8 mouse cellular contexts compared by ENCODE assay signal in the genomic region with DNA sequence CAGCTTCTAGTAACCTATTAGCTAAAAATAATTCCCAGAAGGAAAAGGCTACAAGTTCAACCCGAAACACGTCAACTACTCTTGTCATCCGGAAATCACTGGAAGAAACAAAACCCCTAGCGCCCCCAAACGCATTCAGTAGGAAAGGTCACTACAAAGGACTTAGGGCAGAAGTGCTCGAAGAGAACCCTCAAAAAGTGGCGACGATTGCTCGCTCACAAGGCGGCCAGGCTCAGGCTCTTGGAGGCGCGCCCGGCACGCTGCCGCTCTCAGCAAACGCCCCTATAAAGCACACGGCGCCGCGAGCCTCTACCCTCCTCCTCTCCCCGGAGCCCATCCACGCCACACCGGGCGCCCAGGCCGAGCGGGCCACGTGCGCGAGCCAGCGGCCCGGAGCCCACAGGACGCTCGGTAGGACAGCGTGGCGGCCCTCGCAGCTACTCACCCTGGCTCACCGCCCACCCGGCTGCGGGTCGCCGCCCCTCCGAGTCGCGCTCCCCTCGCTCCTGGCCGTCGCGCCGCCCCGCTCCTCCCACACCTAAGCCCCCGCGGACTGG. TPM values are rescaled to one million over a fixed set of nuclear protein-coding genes. Genes with fewer than 3 reads are reported as not detected.
A peak's percentile ranks its signal among the peaks of the same experiment; 100 is the strongest.
DNase-seq lines count a peak whose midpoint lies in the region; ATAC-seq lines count a peak whose summit lies in the region.

No protein-coding gene starts in this region.

- no peaks in the 10 kb centered on the region for H3K27me3 ChIP-seq in forebrain, embryonic 10.5 days (ENCODE audit: poor library complexity, severe bottlenecking)
- H3K27me3 ChIP-seq in hindbrain, embryonic 11.5 days (ENCODE audit: control insufficient read depth, insufficient read depth, low read length) = no peaks in the 10 kb centered on the region
- H3K27me3 ChIP-seq in stomach, embryonic 16.5 days (ENCODE audit: control insufficient read depth, insufficient read depth, low read length) = no peaks in the 10 kb centered on the region

- H3K27ac ChIP-seq in forebrain, embryonic 10.5 days = peak overlapping the region; percentile 97
- H3K27ac ChIP-seq in hindbrain, embryonic 11.5 days (ENCODE audit: low read depth, low read length) = peak overlapping the region; percentile 70
- peak overlapping the region; percentile 94 for H3K27ac ChIP-seq in stomach, embryonic 16.5 days (ENCODE audit: low read length)

- DNase-seq in ovary, adult 18-20 months (ENCODE audit: low spot score) = peak; percentile 31
- DNase-seq in ovary, postnatal 14 days (ENCODE audit: low spot score) = no peak
- peak; percentile 62 to 70 for DNase-seq in adrenal gland, postnatal 36 days
- peak; percentile 38 for DNase-seq in forebrain, embryonic 10.5 days (ENCODE audit: extremely low spot score, low spot score)
- DNase-seq in hindbrain, embryonic 11.5 days (ENCODE audit: low spot score) = no peak
- peak; percentile 23 to 40 for DNase-seq in left cerebral cortex, adult 9 months (ENCODE audit: low spot score in 2 of 2)
- peak; percentile 68 to 81 for DNase-seq in lung, postnatal 4 days

- ATAC-seq in hindbrain, embryonic 11.5 days (ENCODE audit: low FRiP score) = peak; percentile 82
- ATAC-seq in stomach, embryonic 16.5 days (ENCODE audit: insufficient read depth, low FRiP score) = peak; percentile 70

- H3K4me1 ChIP-seq in forebrain, embryonic 10.5 days = peaks cover 52% of the 10 kb centered on the region
- H3K4me1 ChIP-seq in hindbrain, embryonic 11.5 days (replicated peaks; ENCODE audit: control insufficient read depth, insufficient read depth, low read length) = peaks cover 3% of the 10 kb centered on the region
- peaks cover 41% of the 10 kb centered on the region for H3K4me1 ChIP-seq in stomach, embryonic 16.5 days (ENCODE audit: control insufficient read depth, insufficient read depth, low read length)

- H3K36me3 ChIP-seq in forebrain, embryonic 10.5 days (replicated peaks) = peaks cover 35% of the 10 kb centered on the region
- H3K36me3 ChIP-seq in hindbrain, embryonic 11.5 days (ENCODE audit: control insufficient read depth, insufficient read depth, low read length) = no peaks in the 10 kb centered on the region
- H3K36me3 ChIP-seq in stomach, embryonic 16.5 days (ENCODE audit: control insufficient read depth, insufficient read depth, low read length) = no peaks in the 10 kb centered on the region

- no peaks in the 10 kb centered on the region for H3K9me3 ChIP-seq in forebrain, embryonic 10.5 days
- H3K9me3 ChIP-seq in hindbrain, embryonic 11.5 days (ENCODE audit: control insufficient read depth, low read length) = no peaks in the 10 kb centered on the region
- no peaks in the 10 kb centered on the region for H3K9me3 ChIP-seq in stomach, embryonic 16.5 days (replicated peaks; ENCODE audit: control insufficient read depth, low read length)

- WGBS in forebrain, embryonic 10.5 days = 1% methylated on average over 51 of the region's 52 CpGs
- under 1% methylated on average over 40 of the region's 52 CpGs for WGBS in hindbrain, embryonic 11.5 days
- WGBS in stomach, embryonic 16.5 days = under 1% methylated on average over 51 of the region's 52 CpGs

- peak overlapping the region; percentile 62 for H3K4me2 ChIP-seq in hindbrain, embryonic 11.5 days (replicated peaks; ENCODE audit: low read depth, low read length)
- peak overlapping the region; percentile 71 for H3K4me2 ChIP-seq in stomach, embryonic 16.5 days (ENCODE audit: low read depth, low read length)

- H3K9ac ChIP-seq in hindbrain, embryonic 11.5 days (ENCODE audit: low read depth, low read length) = peak overlapping the region; percentile 88
- peak overlapping the region; percentile 97 for H3K9ac ChIP-seq in stomach, embryonic 16.5 days (ENCODE audit: low read length)

- peak overlapping the region; percentile 96 for H3K4me3 ChIP-seq in forebrain, embryonic 10.5 days
- H3K4me3 ChIP-seq in hindbrain, embryonic 11.5 days (ENCODE audit: low read depth, low read length) = peak overlapping the region; percentile 92
- peak overlapping the region; percentile 97 for H3K4me3 ChIP-seq in stomach, embryonic 16.5 days (replicated peaks; ENCODE audit: low read length)

RNA-seq across cellular contexts. Expression of a gene that starts 0.9 kb away (rescaled TPM):
- 10 to 100 TPM; 41.3 to 46.3 TPM for total RNA-seq in adrenal gland, postnatal 36 days (2021)
- 74.3 and 76.2 TPM in 2 replicates for polyA plus RNA-seq in forebrain, embryonic 10.5 days (2016; fragmentation: Nextera tagmentation; extraction: Ambion mirVana)
- 62.4 and 64.8 TPM in 2 replicates for polyA plus RNA-seq in hindbrain, embryonic 11.5 days (2014; fragmentation: Nextera tagmentation; extraction: Ambion mirVana)
- polyA plus RNA-seq in stomach, embryonic 16.5 days (2015; fragmentation: Nextera tagmentation; extraction: Ambion mirVana) = 58.7 and 60.1 TPM in 2 replicates

RNA-seq across cellular contexts. Expression of a gene that starts 36.4 kb away (rescaled TPM):
- total RNA-seq in adrenal gland, postnatal 36 days (2021) = 10 to 100 TPM; 19.5 to 26.3 TPM
- polyA plus RNA-seq in forebrain, embryonic 10.5 days (2016; fragmentation: Nextera tagmentation; extraction: Ambion mirVana) = 20.1 and 23.0 TPM in 2 replicates
- polyA plus RNA-seq in hindbrain, embryonic 11.5 days (2014; fragmentation: Nextera tagmentation; extraction: Ambion mirVana) = 18.8 and 19.8 TPM in 2 replicates
- polyA plus RNA-seq in stomach, embryonic 16.5 days (2015; fragmentation: Nextera tagmentation; extraction: Ambion mirVana) = 11.0 and 13.8 TPM in 2 replicates

RNA-seq across cellular contexts. Expression of a gene that starts 47.7 kb away (rescaled TPM):
- total RNA-seq in adrenal gland, postnatal 36 days (2021) = 10 to 100 TPM; 50.0 to 51.1 TPM
- 31.1 and 32.2 TPM in 2 replicates for polyA plus RNA-seq in forebrain, embryonic 10.5 days (2016; fragmentation: Nextera tagmentation; extraction: Ambion mirVana)
- 23.5 and 30.5 TPM in 2 replicates for polyA plus RNA-seq in hindbrain, embryonic 11.5 days (2014; fragmentation: Nextera tagmentation; extraction: Ambion mirVana)
- 42.8 and 43.6 TPM in 2 replicates for polyA plus RNA-seq in stomach, embryonic 16.5 days (2015; fragmentation: Nextera tagmentation; extraction: Ambion mirVana)

RNA-seq across cellular contexts. Expression of a gene that starts 53.7 kb away (rescaled TPM):
- total RNA-seq in adrenal gland, postnatal 36 days (2021) = 100 to 1,000 TPM in 1 of 2 experiments, 10 to 100 TPM in 1; 86.9 to 151 TPM
- polyA plus RNA-seq in forebrain, embryonic 10.5 days (2016; fragmentation: Nextera tagmentation; extraction: Ambion mirVana) = 67.0 and 73.2 TPM in 2 replicates
- polyA plus RNA-seq in hindbrain, embryonic 11.5 days (2014; fragmentation: Nextera tagmentation; extraction: Ambion mirVana) = 37.6 and 39.8 TPM in 2 replicates
- polyA plus RNA-seq in stomach, embryonic 16.5 days (2015; fragmentation: Nextera tagmentation; extraction: Ambion mirVana) = 119 and 132 TPM in 2 replicates

Comparison
In these comparisons a context has a peak if more than half of its experiments do, and no peak if none do; other contexts are left out.
1. DNase-seq: peak in ovary, adult 18-20 months (single experiment), adrenal gland, postnatal 36 days (2 of 2), forebrain, embryonic 10.5 days (single experiment), left cerebral cortex, adult 9 months (2 of 2) and lung, postnatal 4 days (2 of 2); none in ovary, postnatal 14 days (single experiment) and hindbrain, embryonic 11.5 days (single experiment).
2. Peak in every context shown above with its lines, with median percentiles within 50 percentile points of each other: H3K27ac ChIP-seq and H3K4me3 ChIP-seq.